Mouse (Mus musculus) olfactory bulb, adult 2 months (tissue): ENCODE measurements around the gene Plagl1.

Experiments
- CTCF ChIP-seq: fragments of 200-500 bp; IDR thresholded peaks from 2 replicates; pipeline ENCODE4 v1.5.1; 2012; ENCODE audit warnings: low read depth, mild to moderate bottlenecking, low read length, moderate library complexity; ENCODE audit not compliant: insufficient read depth
- POLR2A ChIP-seq: fragments of 200-500 bp; IDR thresholded peaks from 2 replicates; pipeline ENCODE4 v1.6.1; 2012; ENCODE audit warnings: mild to moderate bottlenecking, low read depth, low read length, moderate library complexity; ENCODE audit not compliant: insufficient read depth

- no peak for TF ChIP-seq CTCF
- no peak for TF ChIP-seq POLR2A
These were observed 75.0 kb downstream of the Plagl1 start for GRCm38 (mm10) chr10:13135276-13135675.
